Mouse (Mus musculus) heart, postnatal 0 days (tissue): ENCODE data around the gene Dtnbp1. TPM values are rescaled to one million over a fixed set of nuclear protein-coding genes. Genes with fewer than 3 reads are reported as not detected.

Source experiments
- ATAC-seq: fragments of 200-750 bp; cut with Nextera tagmentation; 2 replicates; pipeline ENCODE4 v1.8.0; 2017; ENCODE audit warnings: low read depth, moderate number of reproducible peaks, moderate library complexity; ENCODE audit not compliant: insufficient read depth
- DNase-seq: peaks from one replicate; pipeline ENCODE4 v3.0.0-alpha.2; 2016; ENCODE audit warnings: low spot score
- H3K27ac ChIP-seq: fragments of 300-500 bp; sonication (generic); 2 replicates; pipeline ENCODE4 v1.5.1; 2014; ENCODE audit warnings: low read depth, mild to moderate bottlenecking
- H3K27me3 ChIP-seq: fragments of 300-500 bp; sonication (generic); 2 replicates; pipeline ENCODE4 v1.6.1; 2014; ENCODE audit warnings: low read length, mixed read lengths; ENCODE audit not compliant: control insufficient read depth, insufficient read depth
- H3K36me3 ChIP-seq: fragments of 300-500 bp; sonication (generic); replicated peaks from 2 replicates; pipeline ENCODE4 v1.6.1; 2014; ENCODE audit warnings: low read length, mixed read lengths; ENCODE audit not compliant: control insufficient read depth, insufficient read depth
- H3K4me1 ChIP-seq: fragments of 300-500 bp; sonication (generic); 2 replicates; pipeline ENCODE4 v1.6.1; 2014; ENCODE audit warnings: antibody characterized with exemption; ENCODE audit not compliant: control insufficient read depth, insufficient read depth
- H3K4me2 ChIP-seq: fragments of 300-500 bp; sonication (generic); 2 replicates; pipeline ENCODE4 v1.6.1; 2014; ENCODE audit warnings: low read depth, mild to moderate bottlenecking, low read length, moderate library complexity
- H3K4me3 ChIP-seq: fragments of 300-500 bp; sonication (generic); 2 replicates; pipeline ENCODE4 v1.5.1; 2014; ENCODE audit warnings: low read depth, low read length
- H3K9ac ChIP-seq: fragments of 300-500 bp; sonication (generic); replicated peaks from 2 replicates; pipeline ENCODE4 v1.6.1; 2014; ENCODE audit warnings: low read depth, low read length, mixed read lengths
- H3K9me3 ChIP-seq: fragments of 300-500 bp; sonication (generic); replicated peaks from 2 replicates; pipeline ENCODE4 v1.6.1; 2016; ENCODE audit warnings: low read length; ENCODE audit not compliant: control insufficient read depth
- CTCF ChIP-seq: IDR thresholded peaks from 2 replicates; pipeline ENCODE4 v1.5.1; 2016; ENCODE audit warnings: antibody characterized with exemption, control low read depth, low read depth
- EP300 ChIP-seq: IDR thresholded peaks from 2 replicates; pipeline ENCODE4 v1.6.1; 2016; ENCODE audit warnings: antibody characterized with exemption, low read depth
- WGBS: fragments of 180-500 bp; shearing (Covaris S2); extraction: QIAGEN DNeasy Blood & Tissue Kit; methylation state at CpG from one replicate; pipeline ENCODE4 v1.1.7; 2014; 5-methylcytosine and 5-hydroxymethylcytosine counted together
- polyA plus RNA-seq: library from polyadenylated mRNA; unstranded; fragments of >200 nt; fragmentation: Nextera tagmentation; extraction: Ambion mirVana; gene quantifications from 2 replicates; pipeline ENCODE4 v1.2.1, GENCODE M21; 2015
- total RNA-seq: library from RNA; depleted of rRNA; stranded (reverse); fragments of >200 nt; gene quantifications from 2 replicates; pipeline ENCODE4 v1.2.3, GENCODE M21; 2014; ENCODE audit warnings: low replicate concordance; rRNA removed

The Dtnbp1 gene
- 51.1 and 53.7 TPM in 2 replicates for total RNA-seq
- polyA plus RNA-seq = 84.5 and 86.0 TPM in 2 replicates

DNA sequence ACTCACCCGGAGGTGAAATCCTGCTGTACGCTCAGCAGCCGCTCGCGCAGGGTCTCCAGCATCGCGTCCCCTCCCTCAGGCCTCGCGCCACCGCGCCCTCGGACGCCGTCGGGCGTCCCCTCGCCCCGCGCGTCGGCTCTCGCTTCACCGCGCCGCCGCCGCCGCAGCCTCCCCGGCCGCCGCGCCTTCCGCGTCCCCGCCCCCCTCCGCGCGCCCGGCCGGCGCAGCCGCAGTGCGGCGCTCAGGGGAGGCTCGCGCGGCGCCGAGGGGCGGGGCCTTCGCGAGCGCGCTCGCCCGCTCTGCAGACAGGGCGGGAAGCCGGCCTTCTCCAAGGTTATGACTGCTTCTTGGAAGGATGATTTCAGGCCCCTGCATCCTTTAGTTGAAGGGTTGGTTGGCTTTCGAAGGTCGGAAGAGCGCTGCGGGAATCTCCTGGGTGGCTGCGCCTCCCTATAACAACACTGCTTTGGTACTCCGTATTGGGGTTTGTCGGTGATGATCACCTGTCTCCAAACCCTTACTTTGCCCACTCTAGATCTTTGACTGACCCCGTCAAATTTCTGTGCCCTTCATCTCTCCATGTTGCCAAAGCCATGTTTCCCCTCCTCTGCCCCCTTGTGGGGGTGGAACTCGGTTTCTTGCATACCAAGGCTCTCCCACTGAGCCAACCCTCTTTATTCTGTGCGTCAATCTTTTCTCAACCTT is at the start of gene Dtnbp1:
Gene Dtnbp1 (minus strand): TSS at position 237 of the 705 bp plus-strand sequence.
- H3K4me1 ChIP-seq = peaks cover 12% of the 10 kb centered on the region; the same call in 1 of the 2 replicates
- H3K9me3 ChIP-seq = no peaks in the 10 kb centered on the region
- peak; percentile 89 for ATAC-seq
- WGBS = under 1% methylated on average over 44 of the region's 68 CpGs
- H3K27ac ChIP-seq = peak within 1 kb of the TSS; percentile 90
- no peaks in the 10 kb centered on the region for H3K27me3 ChIP-seq
- peak within 1 kb of the TSS; percentile 84 for H3K9ac ChIP-seq
- DNase-seq = peak; percentile 68
- peak within 1 kb of the TSS; percentile 88 for H3K4me3 ChIP-seq
- H3K4me2 ChIP-seq = peak within 1 kb of the TSS; percentile 73
- TF ChIP-seq CTCF (peak; percentile 21), EP300 (no peak)
- H3K36me3 ChIP-seq = no peaks in the 10 kb centered on the region

DNA sequence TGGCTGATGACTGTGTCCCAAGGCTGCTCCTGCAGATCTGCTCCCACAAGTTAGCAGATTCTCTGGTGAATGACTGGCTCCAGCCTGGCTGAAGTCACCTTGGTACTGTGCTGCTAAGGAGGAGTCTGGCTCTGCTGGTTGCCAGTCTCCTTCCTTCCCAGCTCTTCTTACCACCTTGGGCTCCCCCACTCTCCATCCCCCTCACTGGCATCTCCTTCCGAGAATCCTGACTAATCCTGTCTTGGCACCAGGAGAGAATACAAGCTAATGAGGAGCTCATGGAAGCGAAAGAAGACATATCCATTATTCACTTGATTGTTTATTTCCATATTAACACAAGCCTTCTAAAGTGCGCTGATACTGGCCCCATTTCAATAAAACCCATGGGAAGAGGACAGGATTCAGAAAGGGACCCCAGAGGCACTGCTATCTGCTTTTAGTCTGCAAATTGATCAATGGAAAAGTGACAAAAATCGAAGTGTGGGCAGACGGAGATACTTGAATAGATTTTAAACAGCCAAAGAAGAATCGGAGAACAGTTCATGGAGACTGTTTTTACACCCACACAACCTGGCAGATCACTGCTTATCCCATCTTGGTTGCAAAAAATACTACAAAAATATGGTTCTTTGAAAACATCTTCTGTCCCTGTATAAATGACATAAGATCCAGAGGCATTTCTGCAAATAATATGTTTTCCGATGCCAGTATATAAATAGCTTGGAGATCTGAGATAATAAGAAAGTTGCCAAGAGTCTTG is 47.5 kb upstream of the Dtnbp1 start:
- Histone ChIP-seq H3K9ac (no peak overlapping the region), H3K4me2 (no peak overlapping the region), H3K27ac (no peak overlapping the region), H3K4me1 (no peaks in the 10 kb centered on the region), H3K4me3 (no peak overlapping the region), H3K36me3 (no peaks in the 10 kb centered on the region), H3K27me3 (no peaks in the 10 kb centered on the region), H3K9me3 (no peaks in the 10 kb centered on the region)
- TF ChIP-seq EP300 = no peak
- no peak for TF ChIP-seq CTCF
- 73% methylated on average over 7 of the region's 7 CpGs for WGBS
- DNase-seq (no peak), ATAC-seq (no peak)

DNA sequence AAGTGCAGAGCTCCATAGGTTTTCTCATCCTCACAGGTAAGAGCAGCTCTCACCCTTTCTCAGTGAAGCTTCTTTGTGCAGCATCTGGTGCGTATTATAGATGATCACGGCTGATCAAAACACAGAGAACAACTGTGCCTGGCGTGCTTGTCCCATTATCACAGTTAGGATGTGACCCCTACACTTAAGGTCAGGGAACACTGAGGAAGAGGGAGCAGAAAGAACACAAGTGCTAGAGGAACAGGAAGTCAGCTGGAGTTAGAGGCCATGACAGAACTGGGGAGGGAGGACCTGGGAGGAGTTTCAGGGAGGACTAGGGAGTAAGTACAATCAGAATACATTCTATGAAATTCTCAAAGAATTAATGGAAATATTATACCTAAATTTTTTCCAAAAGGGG is 41.5 kb upstream of the Dtnbp1 start:
- no peak for ATAC-seq
- WGBS = 64% methylated on average over 3 of the region's 3 CpGs

DNA sequence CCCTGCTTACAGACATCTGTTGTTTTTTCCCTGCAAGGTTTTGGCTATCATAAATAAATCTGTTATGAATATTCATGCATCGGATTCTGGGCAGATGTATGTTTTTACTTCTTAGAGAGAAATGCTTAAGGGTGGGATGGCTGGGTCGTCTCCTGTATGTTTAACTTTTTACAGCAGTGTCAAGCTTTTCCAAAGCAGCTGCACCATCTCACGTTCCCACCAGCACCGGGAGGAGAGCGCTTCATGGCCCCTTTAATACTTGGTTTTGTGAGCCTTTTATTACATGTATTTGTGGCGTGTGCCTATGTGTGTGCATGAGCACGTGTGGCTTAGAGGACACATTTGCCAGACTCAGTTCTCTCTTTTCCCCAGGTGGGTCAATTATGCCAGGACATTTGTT is 38.8 kb upstream of the Dtnbp1 start:
- ATAC-seq (no peak), DNase-seq (no peak)
- TF ChIP-seq CTCF (no peak), EP300 (no peak)
- Histone ChIP-seq H3K27ac (no peak overlapping the region), H3K9ac (no peak overlapping the region), H3K9me3 (no peaks in the 10 kb centered on the region), H3K4me1 (no peaks in the 10 kb centered on the region), H3K4me3 (no peak overlapping the region), H3K36me3 (no peaks in the 10 kb centered on the region), H3K4me2 (no peak overlapping the region), H3K27me3 (no peaks in the 10 kb centered on the region)
- 82% methylated on average over 7 of the region's 7 CpGs for WGBS

More for the DNA sequence above, 41.5 kb upstream of the Dtnbp1 start:
- no peaks in the 10 kb centered on the region for H3K4me1 ChIP-seq
- no peak overlapping the region for H3K4me3 ChIP-seq
- TF ChIP-seq EP300 = no peak
- no peak for TF ChIP-seq CTCF
- no peaks in the 10 kb centered on the region for H3K27me3 ChIP-seq
- DNase-seq = no peak
- H3K9ac ChIP-seq = no peak overlapping the region
- no peak overlapping the region for H3K4me2 ChIP-seq
- H3K27ac ChIP-seq = no peak overlapping the region
- no peaks in the 10 kb centered on the region for H3K36me3 ChIP-seq
- H3K9me3 ChIP-seq = no peaks in the 10 kb centered on the region

DNA sequence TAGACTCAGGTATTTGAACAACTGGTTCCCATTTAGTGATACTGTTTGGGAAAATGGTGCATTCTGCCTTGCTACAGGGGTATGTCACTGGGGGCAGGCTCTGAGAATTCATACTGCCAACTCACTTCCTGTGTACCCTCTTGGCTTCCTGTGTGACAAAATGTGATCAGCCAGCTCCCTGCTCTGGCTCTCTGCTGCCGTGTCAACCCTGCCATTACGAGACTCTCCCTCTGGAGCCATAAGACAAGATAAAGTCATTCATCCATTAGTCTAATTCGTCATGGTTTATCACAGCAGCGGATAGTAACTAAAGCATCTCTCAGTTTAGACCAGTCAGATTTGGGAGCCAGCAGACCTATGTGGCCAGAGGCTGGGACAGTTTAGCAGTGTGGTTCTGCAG is 38.2 kb upstream of the Dtnbp1 start:
- Histone ChIP-seq H3K4me1 (no peaks in the 10 kb centered on the region), H3K9me3 (no peaks in the 10 kb centered on the region), H3K27ac (no peak overlapping the region), H3K4me3 (no peak overlapping the region), H3K36me3 (no peaks in the 10 kb centered on the region), H3K4me2 (no peak overlapping the region), H3K9ac (no peak overlapping the region), H3K27me3 (no peaks in the 10 kb centered on the region)
- DNase-seq (no peak), ATAC-seq (no peak)
- WGBS = 55% methylated on average over 4 of the region's 4 CpGs
- TF ChIP-seq CTCF (no peak), EP300 (no peak)
